Mouse (Mus musculus) spleen, adult 2 months (tissue): ENCODE data around the gene Lrmda. TPM values are rescaled to one million over a fixed set of nuclear protein-coding genes. Genes with fewer than 3 reads are reported as not detected.

Experiments
- DNase-seq, 2 experiments: peaks; one replicate each; pipeline versions ENCODE4 v3.0.0 to v3.0.0-alpha.2; 2012 to 2021; ENCODE audit warnings: low spot score in 2 of 2, low read depth in 1 of 2
- H3K27ac ChIP-seq: fragments of 200-500 bp; 2 replicates; pipeline ENCODE4 v1.5.1; 2012; ENCODE audit warnings: low read length, inconsistent platforms; ENCODE audit not compliant: insufficient read depth
- H3K27me3 ChIP-seq: fragments of 200-500 bp; 2 replicates; pipeline ENCODE4 v1.6.1; 2012; ENCODE audit warnings: mild to moderate bottlenecking, moderate library complexity, low read length, inconsistent platforms; ENCODE audit not compliant: control insufficient read depth, insufficient read depth
- H3K36me3 ChIP-seq: fragments of 200-500 bp; 2 replicates; pipeline ENCODE4 v1.6.1; 2012; ENCODE audit warnings: mild to moderate bottlenecking, low read length, inconsistent platforms; ENCODE audit not compliant: control insufficient read depth, insufficient read depth
- H3K4me1 ChIP-seq: fragments of 200-500 bp; 2 replicates; pipeline ENCODE4 v1.6.1; 2011; ENCODE audit warnings: inconsistent platforms; ENCODE audit not compliant: control insufficient read depth, insufficient read depth, insufficient read length
- H3K4me3 ChIP-seq: fragments of 200-500 bp; 2 replicates; pipeline ENCODE4 v1.5.1; 2011; ENCODE audit warnings: mild to moderate bottlenecking, inconsistent platforms; ENCODE audit not compliant: insufficient read depth, insufficient read length; ENCODE audit errors: extremely low read depth
- CTCF ChIP-seq: fragments of 200-500 bp; IDR thresholded peaks from 2 replicates; pipeline ENCODE4 v1.5.1; 2011; ENCODE audit warnings: mild to moderate bottlenecking, inconsistent platforms; ENCODE audit not compliant: insufficient read depth, insufficient read length, insufficient replicate concordance; ENCODE audit errors: extremely low read depth
- POLR2A ChIP-seq: fragments of 200-500 bp; IDR thresholded peaks from 2 replicates; pipeline ENCODE4 v1.6.1; 2011; ENCODE audit warnings: low read depth, low read length, inconsistent platforms
- WGBS: fragments of 180-500 bp; shearing (Covaris S2); methylation state at CpG from one replicate; pipeline ENCODE4 v1.1.7; 2018; 5-methylcytosine and 5-hydroxymethylcytosine counted together
- polyA plus RNA-seq: library from polyadenylated mRNA; depleted of rRNA; stranded (reverse); fragments of >200 nt; gene quantifications from 2 replicates; pipeline ENCODE4 v1.2.3, GENCODE M21; 2012

Lrmda gene
- polyA plus RNA-seq, 1 experiment = 0.37 TPM

DNA sequence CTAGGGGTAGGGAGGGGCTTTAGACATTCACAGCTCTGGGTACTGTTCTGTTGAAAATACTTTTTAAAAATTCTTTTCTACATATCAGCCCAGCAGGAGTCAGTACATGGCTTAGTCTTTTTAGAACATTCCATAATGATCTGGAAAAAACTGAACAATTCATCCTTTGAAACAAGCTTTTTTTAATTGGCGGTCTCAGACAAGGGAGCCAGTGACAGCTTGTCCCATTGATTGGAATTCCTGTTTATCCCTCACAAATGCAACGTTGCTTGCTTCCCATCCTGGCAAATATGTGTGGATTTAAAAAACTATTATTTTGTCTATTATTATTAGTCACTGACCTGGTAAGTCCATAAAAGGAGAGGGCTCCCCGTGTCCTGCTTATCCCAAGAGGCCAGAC, 64.4 kb downstream of the Lrmda start:
- TF ChIP-seq CTCF (no peak), POLR2A (no peak)
- no peak for DNase-seq
- no peaks in the 10 kb centered on the region for H3K36me3 ChIP-seq
- no peak overlapping the region for H3K4me3 ChIP-seq
- no peaks in the 10 kb centered on the region for H3K27me3 ChIP-seq
- H3K4me1 ChIP-seq = no peaks in the 10 kb centered on the region
- no peak overlapping the region for H3K27ac ChIP-seq
- WGBS = 89% methylated on average over 3 of the region's 3 CpGs

DNA sequence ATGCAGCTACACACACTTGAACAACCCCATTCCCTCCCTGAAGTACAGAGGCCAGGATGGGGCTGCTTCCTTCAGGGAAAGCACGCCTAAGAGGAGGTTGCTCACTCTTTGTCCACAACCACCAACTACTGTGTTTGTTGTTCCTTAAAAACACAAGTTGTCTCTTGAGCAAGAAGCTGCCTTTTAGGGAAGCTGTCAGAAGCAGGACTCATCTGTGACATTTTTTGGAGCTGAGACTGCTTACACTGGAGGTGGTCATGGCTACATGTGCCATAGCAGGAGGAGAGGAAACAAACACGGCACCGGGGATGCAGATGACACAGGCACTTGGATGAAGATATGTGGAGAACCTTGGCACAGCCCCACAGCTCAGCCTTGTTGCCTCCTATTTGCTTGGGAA, 65.9 kb downstream of the Lrmda start:
- no peak overlapping the region for H3K4me3 ChIP-seq
- no peaks in the 10 kb centered on the region for H3K4me1 ChIP-seq
- no peak overlapping the region for H3K27ac ChIP-seq
- DNase-seq = no peak
- no peaks in the 10 kb centered on the region for H3K36me3 ChIP-seq
- no peaks in the 10 kb centered on the region for H3K27me3 ChIP-seq
- TF ChIP-seq POLR2A (no peak), CTCF (no peak)
- 93% methylated on average over 3 of the region's 3 CpGs for WGBS

GRCm38 (mm10) chr14:22088604-22089003, 69.1 kb downstream of the Lrmda start:
- Histone ChIP-seq H3K27me3 (no peaks in the 10 kb centered on the region), H3K4me3 (no peak overlapping the region), H3K4me1 (no peaks in the 10 kb centered on the region), H3K27ac (no peak overlapping the region), H3K36me3 (no peaks in the 10 kb centered on the region)
- no peak for TF ChIP-seq CTCF
- no peak for TF ChIP-seq POLR2A
- no peak for DNase-seq
- 88% methylated on average over 2 of the region's 2 CpGs for WGBS

GRCm38 (mm10) chr14:22089331-22089730, 69.8 kb downstream of the Lrmda start:
- DNase-seq = no peak
- H3K27ac ChIP-seq = no peak overlapping the region
- 63% methylated on average over 7 of the region's 7 CpGs for WGBS
- H3K36me3 ChIP-seq = no peaks in the 10 kb centered on the region
- H3K27me3 ChIP-seq = no peaks in the 10 kb centered on the region
- no peaks in the 10 kb centered on the region for H3K4me1 ChIP-seq
- TF ChIP-seq CTCF = no peak
- no peak overlapping the region for H3K4me3 ChIP-seq

- Histone ChIP-seq H3K27me3 (no peaks in the 10 kb centered on the region), H3K4me3 (no peak overlapping the region), H3K36me3 (no peaks in the 10 kb centered on the region), H3K4me1 (no peaks in the 10 kb centered on the region), H3K27ac (no peak overlapping the region)
- DNase-seq = no peak
- WGBS = 84% methylated on average over 8 of the region's 8 CpGs
- TF ChIP-seq POLR2A (no peak), CTCF (no peak)
These were observed 70.5 kb downstream of the Lrmda start for GRCm38 (mm10) chr14:22089866-22090470.

DNA sequence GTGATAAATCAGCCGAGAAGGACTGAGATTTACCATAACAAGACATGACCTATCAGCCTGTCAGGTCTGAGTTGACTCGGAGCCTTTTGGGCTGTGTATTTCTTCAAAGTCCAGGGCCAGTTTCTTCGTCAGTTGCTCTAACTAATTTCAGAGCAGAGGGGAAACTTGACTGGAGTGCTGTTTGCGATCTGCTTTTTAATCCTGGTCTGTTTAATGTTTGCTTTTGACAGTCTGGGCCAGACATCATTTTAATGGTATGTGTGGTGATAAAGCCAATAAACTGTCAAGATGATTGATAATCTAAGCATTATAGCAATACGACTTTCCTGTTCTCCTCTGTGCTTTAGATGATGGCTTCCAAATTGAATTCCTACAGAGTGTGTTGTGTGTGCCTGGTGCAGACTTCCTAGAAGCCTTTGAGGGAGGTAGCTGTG, 71.3 kb downstream of the Lrmda start:
- Histone ChIP-seq H3K4me3 (no peak overlapping the region), H3K27me3 (no peaks in the 10 kb centered on the region), H3K4me1 (no peaks in the 10 kb centered on the region), H3K36me3 (no peaks in the 10 kb centered on the region), H3K27ac (no peak overlapping the region)
- no peak for DNase-seq
- WGBS = 84% methylated on average over 5 of the region's 5 CpGs
- TF ChIP-seq CTCF = no peak

DNA sequence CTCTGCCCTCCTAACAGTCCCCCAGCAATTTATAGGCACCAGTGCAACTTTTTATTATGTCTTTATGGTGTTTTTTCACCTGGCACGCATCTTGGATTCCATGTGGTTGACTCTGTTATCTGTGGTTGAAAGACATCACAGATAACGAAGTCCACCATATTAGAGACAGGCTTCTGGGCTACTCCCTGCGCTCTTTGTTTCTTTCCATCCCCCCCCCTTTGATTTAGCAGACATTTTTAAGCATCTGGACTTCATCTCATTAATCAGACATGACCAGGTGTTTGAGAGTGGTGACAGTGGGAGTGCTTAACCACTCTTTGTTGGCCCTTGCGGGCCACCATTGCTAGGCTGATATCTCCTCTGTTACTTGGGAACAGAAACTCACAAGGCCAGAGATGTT, 71.8 kb downstream of the Lrmda start:
- H3K27ac ChIP-seq = no peak overlapping the region
- WGBS = 83% methylated on average over 4 of the region's 4 CpGs
- H3K36me3 ChIP-seq = no peaks in the 10 kb centered on the region
- H3K4me1 ChIP-seq = no peaks in the 10 kb centered on the region
- no peaks in the 10 kb centered on the region for H3K27me3 ChIP-seq
- DNase-seq = no peak
- TF ChIP-seq POLR2A (no peak), CTCF (no peak)
- H3K4me3 ChIP-seq = no peak overlapping the region

- no peaks in the 10 kb centered on the region for H3K4me1 ChIP-seq
- no peak overlapping the region for H3K27ac ChIP-seq
- H3K27me3 ChIP-seq = no peaks in the 10 kb centered on the region
- H3K4me3 ChIP-seq = no peak overlapping the region
- WGBS = 85% methylated on average over 8 of the region's 8 CpGs
- H3K36me3 ChIP-seq = no peaks in the 10 kb centered on the region
- DNase-seq = no peak
- TF ChIP-seq CTCF (no peak), POLR2A (no peak)
These were observed 73.6 kb downstream of the Lrmda start for GRCm38 (mm10) chr14:22093124-22093523.
